Mouse (Mus musculus): Measurements from ENCODE around the gene Gal3st1.

DNA sequence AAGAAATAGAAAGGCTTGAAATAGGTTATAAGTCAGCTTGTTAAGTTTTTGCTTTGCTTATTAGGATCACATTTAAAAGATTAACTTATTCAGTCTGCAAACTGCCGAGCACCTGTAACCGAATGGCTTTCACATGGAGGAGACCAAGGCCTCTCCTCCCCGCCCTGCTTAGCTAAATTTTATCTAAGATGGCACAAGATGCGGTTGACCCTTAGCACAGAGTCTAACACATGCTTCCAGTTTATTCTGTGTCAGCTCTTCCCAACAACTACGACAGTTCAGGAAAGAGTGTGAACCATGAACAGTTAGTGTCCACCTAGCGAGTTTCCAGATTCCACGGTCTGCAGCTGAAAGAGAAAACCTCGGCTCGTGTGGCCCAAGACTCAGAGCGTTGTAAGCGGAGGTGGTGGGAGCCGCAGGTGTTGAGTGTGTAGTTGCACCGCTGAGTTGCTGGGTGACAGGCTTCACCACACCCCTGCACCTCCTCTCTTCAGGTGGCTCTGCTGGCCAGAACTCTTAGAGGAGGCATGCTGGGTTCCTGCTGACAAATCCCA is 46.0 kb upstream of the Gal3st1 start:
- TF ChIP-seq POLR2A (IDR thresholded peaks at IDR 0.05; ENCODE audit: control insufficient read depth, low read depth, low read length) (no peak), CTCF (IDR thresholded peaks at IDR 0.05; ENCODE audit: control insufficient read depth, insufficient read depth, insufficient replicate concordance, low read depth, low read length) (no peak)
